Mouse (Mus musculus) olfactory bulb, adult 2 months (tissue): ENCODE data around the gene Usp46.

ENCODE experiments used
- CTCF ChIP-seq: fragments of 200-500 bp; IDR thresholded peaks from 2 replicates; pipeline ENCODE4 v1.5.1; 2012; ENCODE audit warnings: low read depth, mild to moderate bottlenecking, low read length, moderate library complexity; ENCODE audit not compliant: insufficient read depth
- POLR2A ChIP-seq: fragments of 200-500 bp; IDR thresholded peaks from 2 replicates; pipeline ENCODE4 v1.6.1; 2012; ENCODE audit warnings: mild to moderate bottlenecking, low read depth, low read length, moderate library complexity; ENCODE audit not compliant: insufficient read depth

GRCm38 (mm10) chr5:73994850-73995249 lies 73.4 kb downstream of the Usp46 start:
- TF ChIP-seq POLR2A: no peak
- no peak for TF ChIP-seq CTCF
